Mouse (Mus musculus): ENCODE data around the gene Dlgap4.

DNA sequence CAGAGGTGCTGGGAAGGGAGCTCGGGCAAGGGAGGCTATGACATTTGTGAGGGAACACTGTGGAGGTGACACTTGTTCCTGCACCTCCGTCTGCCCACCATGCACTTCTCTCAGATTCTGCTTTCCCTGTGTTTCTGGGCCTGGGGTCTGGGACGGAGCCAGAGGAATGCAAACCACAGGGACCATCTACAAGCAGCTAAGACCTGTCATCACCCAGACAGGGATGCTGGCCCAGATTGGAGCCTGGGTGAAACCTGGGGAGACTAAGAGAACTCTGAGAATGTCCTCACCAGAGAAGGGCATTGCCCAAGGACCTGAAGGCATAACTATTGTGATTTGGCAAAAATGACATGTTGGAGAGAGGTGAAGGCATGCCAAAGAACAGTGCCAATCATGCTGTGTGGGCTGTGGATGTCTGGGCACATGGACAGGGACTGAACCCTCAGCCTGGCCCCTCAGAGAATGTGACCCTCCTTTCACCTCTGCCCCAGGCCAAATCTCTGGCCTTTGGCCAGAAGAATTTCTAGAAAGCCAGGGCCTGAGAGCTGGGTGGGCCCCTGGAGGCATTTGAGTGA is 122.3 kb downstream of the Dlgap4 start:
- TF ChIP-seq POLR2A (IDR thresholded peaks at IDR 0.05; ENCODE audit: control insufficient read depth, low read depth, low read length), result no peak
- TF ChIP-seq CTCF (IDR thresholded peaks at IDR 0.05; ENCODE audit: control insufficient read depth, insufficient read depth, insufficient replicate concordance, low read depth, low read length), result no peak

Data from testis, adult 2 months (tissue).